Comparison of ENCODE assay signal across 7 mouse cellular contexts in genomic region chr11:4637534-4638234, GRCm38 (mm10). TPM values are rescaled to one million over a fixed set of nuclear protein-coding genes. Genes with fewer than 3 reads are reported as not detected.
DNase-seq lines count a peak whose midpoint lies in the region; ATAC-seq and TF ChIP-seq lines count a peak whose summit lies in the region.

Gene Ascc2 (plus strand): TSS chr11:4637747.

- peak within 1 kb of the TSS; percentile 75 for H3K4me3 ChIP-seq in embryonic facial prominence, embryonic 12.5 days
- peak within 1 kb of the TSS; percentile 88 for H3K4me3 ChIP-seq in kidney, adult 2 months (ENCODE audit: insufficient read depth, low read depth, low read length)
- peak within 1 kb of the TSS; percentile 86 for H3K4me3 ChIP-seq in limb, embryonic 12.5 days (replicated peaks)
- H3K4me3 ChIP-seq in midbrain, embryonic 15.5 days = peak within 1 kb of the TSS; percentile 96
- peak within 1 kb of the TSS; percentile 89 for H3K4me3 ChIP-seq in spleen, adult 2 months (ENCODE audit: extremely low read depth, insufficient read depth, insufficient read length)

- H3K27me3 ChIP-seq in embryonic facial prominence, embryonic 12.5 days = no peaks in the 10 kb centered on the region
- no peaks in the 10 kb centered on the region for H3K27me3 ChIP-seq in kidney, adult 2 months (replicated peaks; ENCODE audit: control insufficient read depth, insufficient read depth, low read length)
- H3K27me3 ChIP-seq in limb, embryonic 12.5 days = no peaks in the 10 kb centered on the region
- H3K27me3 ChIP-seq in midbrain, embryonic 15.5 days (replicated peaks) = no peaks in the 10 kb centered on the region
- no peaks in the 10 kb centered on the region for H3K27me3 ChIP-seq in spleen, adult 2 months (ENCODE audit: control insufficient read depth, insufficient read depth, low read length)

- peak; percentile 79 for ATAC-seq in embryonic facial prominence, embryonic 12.5 days (ENCODE audit: insufficient number of reproducible peaks, insufficient read depth, low FRiP score, low TSS enrichment)
- ATAC-seq in limb, embryonic 12.5 days (ENCODE audit: insufficient number of reproducible peaks, insufficient read depth, low FRiP score, low TSS enrichment, low read depth) = peak; percentile 93
- ATAC-seq in midbrain, embryonic 15.5 days (replicated peaks) = peak; percentile 94

- peak within 1 kb of the TSS; percentile 63 for H3K9ac ChIP-seq in embryonic facial prominence, embryonic 12.5 days
- peak within 1 kb of the TSS; percentile 63 for H3K9ac ChIP-seq in limb, embryonic 12.5 days (replicated peaks)
- peak within 1 kb of the TSS; percentile 83 for H3K9ac ChIP-seq in midbrain, embryonic 15.5 days

- peaks cover 8% of the 10 kb centered on the region for H3K4me1 ChIP-seq in embryonic facial prominence, embryonic 12.5 days
- peaks cover 7% of the 10 kb centered on the region; the same call in 1 of the 2 replicates for H3K4me1 ChIP-seq in kidney, adult 2 months (ENCODE audit: control insufficient read depth, insufficient read depth, low read length)
- peaks cover 11% of the 10 kb centered on the region for H3K4me1 ChIP-seq in limb, embryonic 12.5 days (replicated peaks)
- peaks cover 15% of the 10 kb centered on the region for H3K4me1 ChIP-seq in midbrain, embryonic 15.5 days
- peaks cover 4% of the 10 kb centered on the region; the same call in 1 of the 2 replicates for H3K4me1 ChIP-seq in spleen, adult 2 months (ENCODE audit: control insufficient read depth, insufficient read depth, insufficient read length)

- H3K9me3 ChIP-seq in embryonic facial prominence, embryonic 12.5 days = no peaks in the 10 kb centered on the region
- no peaks in the 10 kb centered on the region for H3K9me3 ChIP-seq in limb, embryonic 12.5 days
- H3K9me3 ChIP-seq in midbrain, embryonic 15.5 days = no peaks in the 10 kb centered on the region

- peak within 1 kb of the TSS; percentile 85 for H3K4me2 ChIP-seq in embryonic facial prominence, embryonic 12.5 days (replicated peaks)
- peak within 1 kb of the TSS; percentile 82 for H3K4me2 ChIP-seq in limb, embryonic 12.5 days
- H3K4me2 ChIP-seq in midbrain, embryonic 15.5 days = peak within 1 kb of the TSS; percentile 79

- peaks cover 8% of the 10 kb centered on the region for H3K36me3 ChIP-seq in embryonic facial prominence, embryonic 12.5 days
- H3K36me3 ChIP-seq in kidney, adult 2 months (ENCODE audit: control insufficient read depth, insufficient read depth, low read length) = no peaks in the 10 kb centered on the region
- H3K36me3 ChIP-seq in limb, embryonic 12.5 days = peaks cover 16% of the 10 kb centered on the region
- 0 out of 2 replicates have a peak, but pooled peaks cover 6% of the 10 kb centered on the region for H3K36me3 ChIP-seq in midbrain, embryonic 15.5 days (replicated peaks)
- peaks cover 3% of the 10 kb centered on the region; the same call in 1 of the 2 replicates for H3K36me3 ChIP-seq in spleen, adult 2 months (ENCODE audit: control insufficient read depth, insufficient read depth, low read length)

- DNase-seq in adrenal gland, postnatal 25 days = peak; percentile 98
- peak; percentile 97 to 99 for DNase-seq in heart, adult 18-20 months
- peak; percentile 99 for DNase-seq in kidney, adult 2 months
- peak; percentile 50 to 89 for DNase-seq in spleen, adult 2 months (ENCODE audit: low read depth in 1 of 2, low spot score in 2 of 2)

- TF ChIP-seq CTCF in kidney, adult 2 months (conservative IDR thresholded peaks at IDR 0.05; ENCODE audit: insufficient read depth, insufficient read length, low read depth, low read length) = no peak
- no peak for TF ChIP-seq CTCF in spleen, adult 2 months (IDR thresholded peaks at IDR 0.05; ENCODE audit: extremely low read depth, insufficient read depth, insufficient read length, insufficient replicate concordance)

- peak within 1 kb of the TSS; percentile 41 for H3K27ac ChIP-seq in embryonic facial prominence, embryonic 12.5 days
- peak within 1 kb of the TSS; percentile 88 for H3K27ac ChIP-seq in kidney, adult 2 months (ENCODE audit: insufficient read depth, low read depth, low read length)
- peak within 1 kb of the TSS; percentile 72 for H3K27ac ChIP-seq in limb, embryonic 12.5 days
- H3K27ac ChIP-seq in midbrain, embryonic 15.5 days = peak within 1 kb of the TSS; percentile 75
- H3K27ac ChIP-seq in spleen, adult 2 months (ENCODE audit: insufficient read depth, low read length) = peak within 1 kb of the TSS; percentile 53

- WGBS in embryonic facial prominence, embryonic 12.5 days = under 1% methylated on average over 35 of the region's 35 CpGs
- WGBS in kidney, adult 2 months = under 1% methylated on average over 35 of the region's 35 CpGs
- WGBS in limb, embryonic 12.5 days = 1% methylated on average over 35 of the region's 35 CpGs
- whole genome bisulfite sequencing in midbrain, embryonic 15.5 days = under 1% methylated on average over 35 of the region's 35 CpGs
- WGBS in spleen, adult 2 months = under 1% methylated on average over 35 of the region's 35 CpGs

- TF ChIP-seq POLR2A in kidney, adult 2 months (IDR thresholded peaks at IDR 0.05; ENCODE audit: low read depth, low read length) = no peak
- TF ChIP-seq POLR2A in spleen, adult 2 months (IDR thresholded peaks at IDR 0.05; ENCODE audit: low read depth, low read length) = peak; percentile 20; the same call in 1 of the 2 replicates

RNA-seq across cellular contexts. Expression of gene Ascc2, which starts in this region (rescaled TPM):
- total RNA-seq in adrenal gland, postnatal 25 days (2021) = 47.8 and 48.2 TPM in 2 replicates
- polyA plus RNA-seq in embryonic facial prominence, embryonic 12.5 days (2016; fragmentation: Nextera tagmentation; extraction: Ambion mirVana) = 38.8 and 40.1 TPM in 2 replicates
- 10 to 100 TPM; 15.0 to 16.1 TPM for total RNA-seq in heart, adult 18-20 months (2021)
- polyA plus RNA-seq in kidney, adult 2 months (2012; rRNA removed) = 17.7 and 18.0 TPM in 2 replicates
- 37.2 and 39.7 TPM in 2 replicates for polyA plus RNA-seq in limb, embryonic 12.5 days (2016; fragmentation: Nextera tagmentation; extraction: Ambion mirVana)
- 23.1 and 24.4 TPM in 2 replicates for polyA plus RNA-seq in midbrain, embryonic 15.5 days (2015; fragmentation: Nextera tagmentation; extraction: Ambion mirVana)
- 10.6 and 11.2 TPM in 2 replicates for polyA plus RNA-seq in spleen, adult 2 months (2012; rRNA removed)

Comparison
In these comparisons a context has a peak if more than half of its experiments do, and no peak if none do; other contexts are left out.
1. Peak in every context shown above with its lines: DNase-seq, ATAC-seq, H3K4me3 ChIP-seq and H3K27ac ChIP-seq.